Mouse (Mus musculus) MEL (cell line): Measurements from ENCODE around the gene Gmppa. TPM values are rescaled to one million over a fixed set of nuclear protein-coding genes. Genes with fewer than 3 reads are reported as not detected.

Source experiments
- DNase-seq: peaks from one replicate; pipeline ENCODE4 v3.0.0; 2011; ENCODE audit warnings: low read depth, low spot score
- H3K27ac ChIP-seq: 2 replicates; pipeline ENCODE4 v1.5.1; 2012; ENCODE audit warnings: low read depth, mild to moderate bottlenecking, control low read depth, low read length, moderate library complexity; ENCODE audit not compliant: control insufficient read depth
- H3K27me3 ChIP-seq, 2 experiments: fragments of 150-350 bp in 1 of 2; sonication (generic) in 1 of 2; 2 replicates each; pipeline ENCODE4 v1.6.1; 2012; ENCODE audit warnings: low read length in 2 of 2, mild to moderate bottlenecking in 2 of 2, improper control_type of control experiment in 1 of 2, moderate library complexity in 1 of 2; ENCODE audit not compliant: insufficient read depth in 2 of 2, control insufficient read depth in 1 of 2
- H3K36me3 ChIP-seq, 2 experiments: 2 replicates each; pipeline ENCODE4 v1.6.1; 2012 to 2014; ENCODE audit warnings: low read length in 2 of 2, improper control_type of control experiment in 1 of 2, inconsistent platforms in 1 of 2, mild to moderate bottlenecking in 1 of 2; ENCODE audit not compliant: insufficient read depth in 2 of 2, control insufficient read depth in 1 of 2
- H3K4me1 ChIP-seq, 2 experiments: fragments of 150-350 bp in 1 of 2; sonication (generic) in 1 of 2; 2 replicates each; pipeline ENCODE4 v1.6.1; 2012; ENCODE audit warnings: low read length in 2 of 2, improper control_type of control experiment in 1 of 2, mild to moderate bottlenecking in 1 of 2; ENCODE audit not compliant: insufficient read depth in 2 of 2, control insufficient read depth in 1 of 2
- H3K4me3 ChIP-seq, 2 experiments: fragments of 150-350 bp in 1 of 2; sonication (generic) in 1 of 2; 2 replicates each; pipeline ENCODE4 v1.5.1; 2012; ENCODE audit warnings: low read depth in 2 of 2, low read length in 2 of 2, mild to moderate bottlenecking in 2 of 2, moderate library complexity in 2 of 2, control low read depth in 1 of 2, improper control_type of control experiment in 1 of 2; ENCODE audit not compliant: control insufficient read depth in 1 of 2, insufficient read depth in 1 of 2
- H3K79me2 ChIP-seq: 2 replicates; pipeline ENCODE4 v1.6.1; 2012; ENCODE audit warnings: mild to moderate bottlenecking, low read length, moderate library complexity; ENCODE audit not compliant: control insufficient read depth, poor library complexity, insufficient read depth
- H3K9ac ChIP-seq: 2 replicates; pipeline ENCODE4 v1.6.1; 2012; ENCODE audit warnings: low read depth, mild to moderate bottlenecking, control low read depth, low read length, moderate library complexity; ENCODE audit not compliant: control insufficient read depth, poor library complexity, severe bottlenecking
- H3K9me3 ChIP-seq: fragments of 150-350 bp; sonication (generic); replicated peaks from 2 replicates; pipeline ENCODE4 v1.6.1; 2012; ENCODE audit warnings: mild to moderate bottlenecking, low read length, improper control_type of control experiment, moderate library complexity; ENCODE audit not compliant: insufficient read depth
- BHLHE40 ChIP-seq: IDR thresholded peaks from 2 replicates; pipeline ENCODE4 v1.6.1; 2012; ENCODE audit warnings: low read depth, mild to moderate bottlenecking, inconsistent platforms, low read length, improper control_type of control experiment, borderline replicate concordance
- CHD1 ChIP-seq: IDR thresholded peaks from 2 replicates; pipeline ENCODE4 v1.6.1; 2012; ENCODE audit warnings: low read depth, mild to moderate bottlenecking, inconsistent platforms, low read length, improper control_type of control experiment
- CTCF ChIP-seq, 3 experiments: IDR thresholded peaks in 2 of 3; conservative IDR thresholded peaks in 1 of 3; 2 replicates each; pipeline ENCODE4 v1.5.1; 2011 to 2012; ENCODE audit warnings: low read length in 3 of 3, low read depth in 2 of 3, mild to moderate bottlenecking in 2 of 3, improper control_type of control experiment in 1 of 3, inconsistent platforms in 1 of 3, mixed read lengths in 1 of 3, moderate library complexity in 1 of 3; ENCODE audit not compliant: control insufficient read depth in 1 of 3, insufficient read depth in 1 of 3, poor library complexity in 1 of 3, severe bottlenecking in 1 of 3
- E2F4 ChIP-seq: IDR thresholded peaks from 2 replicates; pipeline ENCODE4 v1.6.1; 2011; ENCODE audit warnings: low read depth, low read length, improper control_type of control experiment, borderline replicate concordance
- GATA1 ChIP-seq: IDR thresholded peaks from 2 replicates; pipeline ENCODE4 v1.6.1; 2011; ENCODE audit warnings: low read depth, low read length, improper control_type of control experiment
- KAT2A ChIP-seq: conservative IDR thresholded peaks from 2 replicates; pipeline ENCODE4 v1.6.1; 2012; ENCODE audit warnings: low read depth, low read length, improper control_type of control experiment, inconsistent platforms
- MAX ChIP-seq: IDR thresholded peaks from 2 replicates; pipeline ENCODE4 v1.6.1; 2011; ENCODE audit warnings: low read length, improper control_type of control experiment
- MEF2A ChIP-seq: IDR thresholded peaks from 2 replicates; pipeline ENCODE4 v1.6.1; 2014; ENCODE audit warnings: low read depth, mild to moderate bottlenecking, inconsistent platforms, low read length, improper control_type of control experiment; ENCODE audit not compliant: poor library complexity, insufficient replicate concordance, severe bottlenecking; ENCODE audit errors: extremely low read depth
- MYB ChIP-seq: IDR thresholded peaks from 2 replicates; pipeline ENCODE4 v1.6.1; 2011; ENCODE audit warnings: mild to moderate bottlenecking, low read depth, low read length, improper control_type of control experiment
- MYC ChIP-seq: IDR thresholded peaks from 2 replicates; pipeline ENCODE4 v1.6.1; 2011; ENCODE audit warnings: low read depth, mild to moderate bottlenecking, low read length, improper control_type of control experiment, moderate library complexity
- NELFE ChIP-seq: IDR thresholded peaks from 2 replicates; pipeline ENCODE4 v1.6.1; 2011; ENCODE audit warnings: low read depth, low read length, improper control_type of control experiment
- SMC3 ChIP-seq: IDR thresholded peaks from 2 replicates; pipeline ENCODE4 v1.6.1; 2011; ENCODE audit warnings: low read depth, low read length, improper control_type of control experiment
- TAL1 ChIP-seq: IDR thresholded peaks from 2 replicates; pipeline ENCODE4 v1.6.1; 2012; ENCODE audit warnings: mild to moderate bottlenecking, inconsistent platforms, low read length, moderate library complexity, mixed read lengths
- USF2 ChIP-seq, 2 experiments: IDR thresholded peaks; 2 replicates each; pipeline ENCODE4 v1.6.1; 2011 to 2012; ENCODE audit warnings: improper control_type of control experiment in 2 of 2, low read length in 2 of 2, borderline replicate concordance in 1 of 2, inconsistent platforms in 1 of 2, low read depth in 1 of 2, mild to moderate bottlenecking in 1 of 2; ENCODE audit not compliant: insufficient read depth in 1 of 2
- ZC3H11A ChIP-seq: IDR thresholded peaks from 2 replicates; pipeline ENCODE4 v1.6.1; 2012; ENCODE audit warnings: low read depth, mild to moderate bottlenecking, inconsistent platforms, low read length, improper control_type of control experiment
- ZNF384 ChIP-seq: IDR thresholded peaks from 2 replicates; pipeline ENCODE4 v1.6.1; 2012; ENCODE audit warnings: low read depth, mild to moderate bottlenecking, inconsistent platforms, low read length, improper control_type of control experiment
- polyA plus RNA-seq, 2 experiments: library from polyadenylated mRNA; stranded (reverse) in 1 of 2; unstranded in 1 of 2; fragments of >175 nt in 1 of 2; fragments of >200 nt in 1 of 2; gene quantifications; 2 replicates each; pipeline versions ENCODE4 v1.2.1 to v1.2.4; 2012; ENCODE audit warnings: low replicate concordance in 2 of 2, low read depth in 1 of 2; ENCODE audit not compliant: insufficient read length in 2 of 2, insufficient read depth in 1 of 2, missing spikeins in 1 of 2
- total RNA-seq: library from RNA; depleted of rRNA; stranded (reverse); fragments of 300-350 nt; gene quantifications from 2 replicates; pipeline ENCODE4 v1.2.3, GENCODE M21; 2012

The Gmppa gene
- total and polyA plus RNA-seq, 3 experiments = 65.0 to 145 TPM; not detected in 1

GRCm38 (mm10) chr1:75386149-75386548 lies 49.6 kb upstream of the Gmppa start:
- no peak for DNase-seq
- Histone ChIP-seq H3K4me1 (peaks cover 2 to 15% of the 10 kb centered on the region in 2 experiments), H3K79me2 (no peaks in the 10 kb centered on the region; the same call in 1 of the 2 replicates), H3K27ac (no peak overlapping the region), H3K9ac (no peak overlapping the region), H3K9me3 (no peaks in the 10 kb centered on the region), H3K27me3 (no peaks in the 10 kb centered on the region), H3K36me3 (peaks cover 0 to 3% of the 10 kb centered on the region in 2 experiments; a peak in 2 of 4 replicates), H3K4me3 (no peak overlapping the region)
- TF ChIP-seq MAX = no peak
- no peak for TF ChIP-seq BHLHE40
- no peak for TF ChIP-seq CHD1
- no peak for TF ChIP-seq MEF2A
- TF ChIP-seq GATA1 = no peak
- no peak for TF ChIP-seq SMC3

DNA sequence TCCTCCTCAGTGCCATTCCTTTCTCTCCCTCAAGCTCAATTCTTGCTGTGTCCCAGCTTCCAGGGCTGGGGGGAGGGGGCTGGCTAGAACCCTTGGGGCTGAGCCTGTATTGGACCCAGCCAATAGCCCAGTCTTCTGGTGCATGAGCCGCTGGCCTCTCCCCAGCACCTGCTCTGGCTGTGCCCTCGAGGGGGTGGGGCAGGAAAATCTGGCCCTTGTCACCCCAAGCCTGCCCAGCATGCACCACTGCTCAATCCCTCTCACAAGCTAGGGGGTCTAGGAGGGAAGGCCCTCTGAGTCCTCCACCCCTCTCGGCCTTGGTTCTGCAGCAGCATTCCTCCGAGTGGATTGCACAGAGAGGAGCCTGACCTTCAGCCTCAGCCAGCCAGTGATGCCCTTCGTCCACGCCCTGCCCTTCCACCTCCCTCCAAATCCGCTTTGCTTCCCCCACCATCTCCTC lies 48.2 kb upstream of the Gmppa start:
- H3K79me2 ChIP-seq = no peaks in the 10 kb centered on the region
- no peaks in the 10 kb centered on the region for H3K9me3 ChIP-seq
- peaks cover 0 to 2% of the 10 kb centered on the region in 2 experiments; a peak in 1 of 4 replicates for H3K36me3 ChIP-seq
- no peak overlapping the region for H3K9ac ChIP-seq
- H3K27me3 ChIP-seq = no peaks in the 10 kb centered on the region
- no peak for DNase-seq
- no peak overlapping the region for H3K27ac ChIP-seq
- no peak overlapping the region for H3K4me3 ChIP-seq
- peaks cover 0 to 9% of the 10 kb centered on the region in 2 experiments; a peak in 2 of 4 replicates for H3K4me1 ChIP-seq
- TF ChIP-seq MYB (no peak), GATA1 (no peak), BHLHE40 (no peak), KAT2A (no peak), MYC (no peak), USF2 (IDR thresholded peaks at IDR 0.05; ENCODE audit: borderline replicate concordance in 1 of 2, insufficient read depth in 1 of 2, low read depth in 1 of 2, low read length in 2 of 2) (no peak), E2F4 (no peak), NELFE (no peak), TAL1 (no peak), ZNF384 (no peak), CTCF (IDR thresholded peaks at IDR 0.05 in 2 of 3, conservative IDR thresholded peaks at IDR 0.05 in 1 of 3; ENCODE audit: control insufficient read depth in 1 of 3, insufficient read depth in 1 of 3, low read depth in 2 of 3, low read length in 3 of 3, poor library complexity in 1 of 3, severe bottlenecking in 1 of 3) (no peak), ZC3H11A (no peak)
- TF ChIP-seq, all 39 proteins: peak for 0
